ENCODE assay signal across 19 mouse cellular contexts in genomic region chr1:106526112-106526511, GRCm38 (mm10).
DNase-seq lines count a peak whose midpoint lies in the region; ATAC-seq and TF ChIP-seq lines count a peak whose summit lies in the region.
"Had no signal": no experiment of that assay in that cellular context is flagged by ENCODE, and none has a peak within 500 bp of the region (broad histone marks: within the 10 kb centered on the region; RNA-seq: fewer than 3 reads in every experiment).

No protein-coding gene starts in this region.

- H3K4me2 ChIP-seq in lung, embryonic 15.5 days = no peak overlapping the region
- H3K4me2 ChIP-seq: embryonic facial prominence, embryonic 13.5 days; embryonic facial prominence, embryonic 15.5 days; forebrain, embryonic 12.5 days had no signal

- 77% methylated on average over 3 of the region's 3 CpGs for WGBS in lung, embryonic 15.5 days

- no peak for DNase-seq in lung, postnatal 14 days
- DNase-seq in 3T3-L1 (ENCODE audit: low read depth, low spot score) (peak; percentile 57), Patski (ENCODE audit: low read depth, low spot score) (no peak)
- DNase-seq in kidney, adult 8-10 months = no peak
- DNase-seq: B cell, adult 2 months; cerebellum, adult 8-10 months; cerebellum, adult 9-11 months; embryo, embryonic 11 days had no signal

- H3K9me3 ChIP-seq in lung, embryonic 15.5 days = no peaks in the 10 kb centered on the region
- H3K9me3 ChIP-seq: embryonic facial prominence, embryonic 13.5 days; embryonic facial prominence, embryonic 15.5 days; forebrain, embryonic 10.5 days; forebrain, embryonic 12.5 days; G1E had no signal

- ATAC-seq in lung, embryonic 15.5 days (ENCODE audit: borderline replicate concordance, extremely low read depth, low FRiP score, low TSS enrichment) = no peak
- ATAC-seq in Patski = peak; percentile 39
- ATAC-seq: CD4-positive, CD25-positive, alpha-beta regulatory T cell, adult 4 months; forebrain, embryonic 14.5 days; forebrain, embryonic 16.5 days had no signal

- TF ChIP-seq CTCF in Patski (IDR thresholded peaks at IDR 0.05) = no peak

- H3K27ac ChIP-seq in lung, embryonic 15.5 days = peak overlapping the region; percentile 17; the same call in 1 of the 2 replicates
- H3K27ac ChIP-seq: embryonic facial prominence, embryonic 13.5 days; embryonic facial prominence, embryonic 15.5 days; forebrain, embryonic 10.5 days; forebrain, embryonic 12.5 days had no signal

- no peaks in the 10 kb centered on the region for H3K27me3 ChIP-seq in lung, embryonic 15.5 days
- no peaks in the 10 kb centered on the region for H3K27me3 ChIP-seq in Patski
- H3K27me3 ChIP-seq: CH12.LX; embryonic facial prominence, embryonic 13.5 days; embryonic facial prominence, embryonic 15.5 days; forebrain, embryonic 12.5 days had no signal

- POLR2A ChIA-PET in Patski (lab: Charles Lee) = no interaction called here

- in situ Hi-C loops in Patski (cut with MboI; ENCODE audit: low pct_unique_long_range_greater_than_20kb) = loop anchor here (10.0 kb wide), 1 partner anchor 289 kb away; no protein-coding TSS in a partner anchor

- H3K36me3 ChIP-seq in lung, embryonic 15.5 days = no peaks in the 10 kb centered on the region
- H3K36me3 ChIP-seq: embryonic facial prominence, embryonic 13.5 days; embryonic facial prominence, embryonic 15.5 days; forebrain, embryonic 10.5 days; forebrain, embryonic 12.5 days; G1E had no signal

- no peak overlapping the region for H3K4me3 ChIP-seq in lung, embryonic 15.5 days
- H3K4me3 ChIP-seq: embryonic facial prominence, embryonic 13.5 days; embryonic facial prominence, embryonic 15.5 days; erythroblast, embryonic 14.5 days; forebrain, embryonic 10.5 days; forebrain, embryonic 12.5 days had no signal

- H3K4me1 ChIP-seq in lung, embryonic 15.5 days = peaks cover 25% of the 10 kb centered on the region
- H3K4me1 ChIP-seq: embryonic facial prominence, embryonic 13.5 days; forebrain, embryonic 12.5 days had no signal

- H3K9ac ChIP-seq in lung, embryonic 15.5 days = no peak overlapping the region
- H3K9ac ChIP-seq: embryonic facial prominence, embryonic 13.5 days; embryonic facial prominence, embryonic 15.5 days; forebrain, embryonic 12.5 days had no signal

- CTCF ChIA-PET in Patski (lab: Charles Lee) = interaction anchor here (0.6 kb wide), 1 partner anchor 186 kb away, joined by 3 read pairs; no protein-coding TSS in a partner anchor
